Mouse (Mus musculus) megakaryocyte, embryonic 14.5 days (primary cell): ENCODE results near the gene Atp13a4.

Experiments
- FLI1 ChIP-seq: IDR thresholded peaks from 2 replicates; pipeline ENCODE4 v1.6.1; 2012; ENCODE audit warnings: low read length, inconsistent platforms, mixed read lengths
- GATA1 ChIP-seq: IDR thresholded peaks from 3 replicates; pipeline ENCODE4 v1.6.1; 2012; ENCODE audit warnings: mixed read lengths, low read length, inconsistent platforms, borderline replicate concordance

- TF ChIP-seq GATA1 (no peak), FLI1 (no peak)
Measured at GRCm38 (mm10) chr16:29560869-29561268, 16.2 kb upstream of the Atp13a4 start.
